Mouse (Mus musculus) heart, embryonic 15.5 days (tissue): Measurements from ENCODE around the gene Tnni3. TPM values are rescaled to one million over a fixed set of nuclear protein-coding genes. Genes with fewer than 3 reads are reported as not detected.

Experiments used
- ATAC-seq: fragments of 200-750 bp; cut with Nextera tagmentation; replicated peaks from 2 replicates; pipeline ENCODE4 v1.8.0; 2017; ENCODE audit warnings: low read depth, moderate TSS enrichment; ENCODE audit not compliant: insufficient number of reproducible peaks, insufficient read depth, low FRiP score
- H3K27ac ChIP-seq: fragments of 300-500 bp; sonication (generic); 2 replicates; pipeline ENCODE4 v1.5.1; 2015; ENCODE audit warnings: mild to moderate bottlenecking, inconsistent platforms
- H3K27me3 ChIP-seq: fragments of 300-500 bp; sonication (generic); 2 replicates; pipeline ENCODE4 v1.6.1; 2015; ENCODE audit warnings: inconsistent platforms
- H3K36me3 ChIP-seq: fragments of 300-500 bp; sonication (generic); 2 replicates; pipeline ENCODE4 v1.6.1; 2015; ENCODE audit warnings: mild to moderate bottlenecking, inconsistent platforms
- H3K4me1 ChIP-seq: fragments of 300-500 bp; sonication (generic); replicated peaks from 2 replicates; pipeline ENCODE4 v1.6.1; 2015; ENCODE audit warnings: inconsistent platforms
- H3K4me2 ChIP-seq: fragments of 300-500 bp; sonication (generic); 2 replicates; pipeline ENCODE4 v1.6.1; 2015; ENCODE audit warnings: inconsistent platforms, mild to moderate bottlenecking, moderate library complexity
- H3K4me3 ChIP-seq: fragments of 300-500 bp; sonication (generic); 2 replicates; pipeline ENCODE4 v1.5.1; 2015; ENCODE audit warnings: mild to moderate bottlenecking, inconsistent platforms
- H3K9ac ChIP-seq: fragments of 300-500 bp; sonication (generic); 2 replicates; pipeline ENCODE4 v1.6.1; 2015; ENCODE audit warnings: mild to moderate bottlenecking, inconsistent platforms
- H3K9me3 ChIP-seq: fragments of 300-500 bp; sonication (generic); replicated peaks from 2 replicates; pipeline ENCODE4 v1.6.1; 2016; ENCODE audit warnings: inconsistent platforms
- WGBS: fragments of 180-500 bp; shearing (Covaris S2); methylation state at CpG from one replicate; pipeline ENCODE4 v1.1.7; 2015; ENCODE audit warnings: mixed read lengths; 5-methylcytosine and 5-hydroxymethylcytosine counted together
- polyA plus RNA-seq: library from polyadenylated mRNA; unstranded; fragments of >200 nt; fragmentation: Nextera tagmentation; extraction: Ambion mirVana; gene quantifications from 2 replicates; pipeline ENCODE4 v1.2.1, GENCODE M21; 2015

Tnni3 gene
- polyA plus RNA-seq, 1 experiment from 2014 or later = 3,427 TPM

DNA sequence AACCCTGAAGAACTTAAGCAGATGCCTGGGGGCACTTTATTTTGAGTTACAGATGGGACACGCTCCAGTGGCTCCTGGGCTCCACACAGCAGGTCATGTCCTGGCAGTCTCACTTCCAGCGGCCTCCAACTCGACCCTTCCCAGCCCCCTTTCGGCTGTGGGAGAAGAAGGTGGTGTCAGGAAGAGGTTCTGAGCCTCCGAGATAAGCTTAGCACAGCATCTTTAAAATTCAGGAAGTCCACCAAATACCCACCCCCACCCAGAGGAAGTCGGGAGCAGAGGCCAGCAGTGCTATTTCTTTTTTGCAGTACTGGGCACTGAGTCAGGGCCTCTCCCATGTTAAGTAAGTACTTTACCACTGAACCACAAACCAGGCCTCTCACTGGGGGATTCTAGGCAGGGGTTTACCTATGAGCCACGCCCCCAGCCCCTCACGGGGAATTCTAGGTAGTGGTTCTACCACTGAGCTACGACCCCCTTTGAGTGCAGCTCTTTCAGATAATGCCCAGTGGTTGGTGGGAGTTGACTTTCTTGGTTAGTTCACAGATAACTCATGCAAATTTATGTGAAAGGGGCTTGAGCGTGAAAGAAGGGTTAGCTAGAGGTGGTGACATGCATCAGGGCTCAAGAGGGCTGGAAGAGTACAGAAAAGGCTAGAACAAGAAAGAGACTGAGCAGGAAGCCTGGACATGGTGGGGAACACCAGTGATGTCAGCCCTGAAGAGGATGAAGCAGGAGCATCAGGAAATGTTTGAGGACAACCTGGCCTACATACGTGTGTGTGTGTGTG lies 19.2 kb downstream of the Tnni3 start:
- Histone ChIP-seq H3K9me3 (no peaks in the 10 kb centered on the region), H3K9ac (no peak overlapping the region), H3K4me3 (no peak overlapping the region), H3K27ac (peak overlapping the region; percentile 29), H3K4me2 (no peak overlapping the region), H3K36me3 (no peaks in the 10 kb centered on the region), H3K27me3 (no peaks in the 10 kb centered on the region), H3K4me1 (peaks cover 34% of the 10 kb centered on the region)
- WGBS = 49% methylated on average over 11 of the region's 11 CpGs
- no peak for ATAC-seq

DNA sequence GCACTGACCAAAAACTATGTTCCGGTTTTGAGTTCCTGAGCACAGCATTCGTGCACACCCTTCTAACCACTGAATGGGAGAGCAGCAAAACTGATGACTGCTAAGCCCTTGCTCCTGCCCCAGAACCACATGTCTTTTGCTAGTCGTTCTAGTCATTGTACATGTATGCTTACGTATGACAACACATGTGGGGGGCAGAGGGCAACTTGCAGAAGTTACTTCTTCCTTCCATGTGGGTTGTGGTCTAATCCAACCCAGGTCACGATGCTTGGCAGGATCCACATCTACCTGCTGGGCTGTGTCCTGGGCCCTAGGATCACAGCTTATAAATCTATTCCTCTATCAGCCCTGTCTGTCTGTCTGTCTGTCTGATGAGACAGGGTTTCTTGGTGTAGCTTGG lies 20.2 kb downstream of the Tnni3 start:
- H3K27ac ChIP-seq = peak overlapping the region; percentile 25; the same call in 1 of the 2 replicates
- H3K4me2 ChIP-seq = no peak overlapping the region
- H3K9me3 ChIP-seq = no peaks in the 10 kb centered on the region
- peaks cover 34% of the 10 kb centered on the region for H3K4me1 ChIP-seq
- no peak for ATAC-seq
- H3K36me3 ChIP-seq = no peaks in the 10 kb centered on the region
- 73% methylated on average over 5 of the region's 5 CpGs for WGBS
- no peaks in the 10 kb centered on the region for H3K27me3 ChIP-seq
- H3K9ac ChIP-seq = no peak overlapping the region
- no peak overlapping the region for H3K4me3 ChIP-seq

DNA sequence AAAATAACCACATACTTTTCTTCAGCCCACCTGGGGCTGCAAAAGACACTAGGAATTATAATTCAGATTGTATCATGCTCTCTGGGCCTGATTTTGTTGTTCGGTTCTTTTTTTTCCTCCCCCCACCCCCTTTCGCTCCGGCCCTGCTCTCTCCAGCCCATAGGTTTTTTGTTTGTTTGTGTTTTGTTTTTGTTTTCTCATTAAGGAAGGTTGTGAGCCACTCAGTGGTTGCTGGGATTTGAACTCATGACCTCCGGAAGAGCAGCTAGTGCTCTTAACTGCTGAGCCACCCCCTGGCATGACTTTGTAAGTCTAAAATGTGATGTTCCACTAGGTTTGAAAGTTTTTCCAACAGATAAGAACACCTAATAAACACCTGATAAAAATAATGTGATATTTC lies 20.9 kb downstream of the Tnni3 start:
- Histone ChIP-seq H3K4me3 (no peak overlapping the region), H3K9me3 (no peaks in the 10 kb centered on the region), H3K4me2 (0 out of 2 replicates have a peak overlapping the region, but pooled peaks have one; percentile 80), H3K9ac (no peak overlapping the region), H3K27ac (peak overlapping the region; percentile 94), H3K4me1 (peaks cover 35% of the 10 kb centered on the region), H3K36me3 (no peaks in the 10 kb centered on the region), H3K27me3 (no peaks in the 10 kb centered on the region)
- ATAC-seq = no peak
- 83% methylated on average over 4 of the region's 4 CpGs for WGBS

DNA sequence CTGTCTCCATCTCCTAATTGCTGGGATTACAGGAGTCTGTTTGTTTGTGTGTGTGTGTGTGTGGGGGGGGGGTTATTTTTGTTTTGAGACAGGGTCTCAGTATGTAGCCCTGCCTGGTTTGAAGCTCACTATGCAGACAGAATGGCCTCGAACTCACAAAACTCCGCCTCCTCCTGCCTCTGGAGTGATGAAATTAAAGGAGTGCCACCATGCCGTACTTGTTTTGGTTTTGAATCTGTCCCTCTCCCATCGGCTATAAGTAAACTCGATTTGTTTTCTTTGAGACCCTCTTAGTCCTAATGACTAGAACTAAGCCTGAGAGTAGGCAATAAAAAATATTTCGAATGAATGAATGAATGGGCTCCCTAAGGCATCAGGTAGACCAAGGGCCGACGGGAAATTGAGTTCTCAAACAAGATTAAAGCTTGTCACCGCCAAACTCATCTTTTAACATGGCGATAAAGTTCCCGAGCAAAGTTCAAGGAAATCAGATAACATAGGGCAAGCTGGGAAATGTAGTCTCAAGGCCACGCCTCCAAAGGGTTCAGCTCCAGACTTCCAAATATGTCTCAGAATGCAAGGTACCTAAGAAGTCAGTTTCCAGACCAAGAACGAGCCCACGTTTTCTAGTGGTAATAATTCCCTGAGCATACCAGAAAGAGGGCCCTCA lies 21.5 kb downstream of the Tnni3 start:
- no peak for ATAC-seq
- Histone ChIP-seq H3K9ac (peak overlapping the region; percentile 95; the same call in 1 of the 2 replicates), H3K4me1 (peaks cover 40% of the 10 kb centered on the region), H3K9me3 (no peaks in the 10 kb centered on the region), H3K27ac (peak overlapping the region; percentile 94), H3K4me2 (peak overlapping the region; percentile 80), H3K27me3 (no peaks in the 10 kb centered on the region), H3K4me3 (peak overlapping the region; percentile 85), H3K36me3 (no peaks in the 10 kb centered on the region; the same call in 1 of the 2 replicates)
- WGBS = 11% methylated on average over 14 of the region's 14 CpGs

DNA sequence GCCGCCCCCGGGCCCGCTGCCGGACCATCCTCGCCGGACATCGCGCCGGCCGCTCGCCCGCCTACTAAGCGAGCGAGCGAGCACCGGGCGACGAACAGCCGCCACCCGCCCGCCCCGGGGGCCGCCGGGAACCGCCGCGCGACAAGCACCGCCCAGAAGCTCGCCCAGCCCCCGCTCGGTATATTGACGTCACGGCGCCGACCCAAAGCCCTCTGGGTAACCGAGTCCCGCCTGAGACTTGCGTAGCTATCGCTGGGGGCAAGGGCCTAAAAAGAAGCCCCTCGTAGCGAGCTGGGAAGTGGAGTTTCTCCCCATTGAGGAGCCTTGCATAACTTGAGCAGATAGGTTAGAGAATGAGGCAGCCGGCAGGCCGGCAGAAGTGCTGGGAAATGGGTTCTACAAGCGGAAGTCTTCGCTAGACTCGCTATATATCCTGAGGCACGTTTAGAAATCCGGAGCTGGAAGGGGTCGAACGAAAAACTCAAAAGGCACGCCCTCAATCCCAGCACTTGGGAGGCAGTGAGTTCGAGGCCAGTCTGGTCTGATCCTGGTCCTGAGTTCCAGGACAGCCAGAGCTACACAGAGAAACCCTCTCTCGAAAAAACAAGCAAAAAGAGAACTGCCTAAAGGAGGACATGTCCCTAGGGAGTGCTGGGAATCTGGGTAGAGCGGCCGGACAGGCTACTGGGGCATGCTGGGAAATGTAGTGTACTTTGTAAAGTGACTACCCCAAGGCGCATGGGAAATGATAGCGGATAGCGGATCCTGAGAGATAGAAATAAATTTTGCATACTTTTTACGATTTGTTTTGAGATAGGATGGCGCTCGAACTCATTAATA lies 22.3 kb downstream of the Tnni3 start, which contains the start of gene Ppp1r12c:
Gene Ppp1r12c, minus strand, starts transcription at position 123 of the 840 bp plus-strand sequence.
- Histone ChIP-seq H3K4me1 (peaks cover 47% of the 10 kb centered on the region), H3K27ac (peak within 1 kb of the TSS; percentile 94), H3K4me3 (peak within 1 kb of the TSS; percentile 85), H3K4me2 (peak within 1 kb of the TSS; percentile 80), H3K9me3 (no peaks in the 10 kb centered on the region), H3K27me3 (no peaks in the 10 kb centered on the region), H3K9ac (peak within 1 kb of the TSS; percentile 95), H3K36me3 (peaks cover 7% of the 10 kb centered on the region; the same call in 1 of the 2 replicates)
- ATAC-seq = peak; percentile 94
- WGBS = under 1% methylated on average over 52 of the region's 62 CpGs

DNA sequence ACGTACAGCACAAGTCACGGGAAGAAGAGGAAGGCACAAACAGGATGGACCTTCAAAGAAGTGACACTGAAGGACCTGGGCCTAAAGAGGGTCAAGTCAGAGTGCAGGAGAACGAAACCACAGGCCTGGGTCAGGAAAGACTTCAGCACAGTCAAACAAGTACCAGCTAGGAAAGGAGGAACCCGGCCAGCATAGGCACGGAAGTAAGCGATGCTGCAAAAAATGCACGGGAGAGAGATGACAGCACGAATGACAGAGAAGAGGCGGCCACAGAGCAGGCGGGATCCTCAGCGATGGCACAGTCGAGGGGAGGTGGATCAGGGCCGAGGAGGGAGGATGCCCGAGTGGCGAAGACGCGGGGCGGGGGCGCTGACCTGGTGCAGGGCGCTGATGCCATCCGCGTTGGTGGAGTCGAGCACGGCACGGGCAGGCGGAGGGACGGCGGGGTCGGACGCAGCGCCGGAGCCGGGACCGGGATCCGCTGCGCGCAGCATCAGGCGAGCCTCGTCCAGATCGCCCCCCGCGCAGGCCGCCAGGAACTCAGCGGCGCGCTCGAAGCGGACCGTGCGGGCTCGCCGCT lies 23.0 kb downstream of the Tnni3 start:
- WGBS = under 1% methylated on average over 52 of the region's 52 CpGs
- Histone ChIP-seq H3K4me1 (peaks cover 47% of the 10 kb centered on the region), H3K27ac (peak overlapping the region; percentile 94)

DNA sequence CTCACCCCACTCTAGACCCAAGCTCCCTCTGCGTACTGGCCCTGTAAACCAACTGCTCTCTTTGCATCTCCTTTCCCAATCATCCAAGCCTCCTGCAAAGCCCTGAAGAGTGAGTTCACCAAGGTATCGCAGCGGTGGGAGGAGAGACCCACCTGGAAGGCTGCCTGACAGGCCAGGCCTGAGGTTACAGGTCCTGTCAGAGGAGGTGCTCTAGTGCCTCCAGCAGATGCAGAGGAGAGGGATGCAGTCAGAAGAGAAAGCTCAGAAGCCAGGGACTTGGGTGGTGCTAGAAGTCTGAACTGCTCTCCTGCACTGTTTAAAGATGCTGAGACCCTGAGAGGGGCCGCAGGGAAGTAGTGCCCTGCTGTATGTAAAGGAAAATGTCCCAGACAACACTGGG lies 25.0 kb downstream of the Tnni3 start:
- Histone ChIP-seq H3K4me2 (peak overlapping the region; percentile 80), H3K4me1 (peaks cover 47% of the 10 kb centered on the region), H3K27ac (peak overlapping the region; percentile 57), H3K4me3 (0 out of 2 replicates have a peak overlapping the region, but pooled peaks have one; percentile 3), H3K36me3 (peaks cover 14% of the 10 kb centered on the region; the same call in 1 of the 2 replicates), H3K9ac (no peak overlapping the region), H3K27me3 (no peaks in the 10 kb centered on the region), H3K9me3 (no peaks in the 10 kb centered on the region)
- no peak for ATAC-seq
- 65% methylated on average over 4 of the region's 4 CpGs for WGBS

More for the DNA sequence above, 23.0 kb downstream of the Tnni3 start:
- ATAC-seq = peak; percentile 29
- Histone ChIP-seq H3K4me2 (peak overlapping the region; percentile 80), H3K9me3 (no peaks in the 10 kb centered on the region), H3K4me3 (peak overlapping the region; percentile 85), H3K9ac (peak overlapping the region; percentile 95), H3K27me3 (no peaks in the 10 kb centered on the region), H3K36me3 (peaks cover 14% of the 10 kb centered on the region; the same call in 1 of the 2 replicates)

DNA sequence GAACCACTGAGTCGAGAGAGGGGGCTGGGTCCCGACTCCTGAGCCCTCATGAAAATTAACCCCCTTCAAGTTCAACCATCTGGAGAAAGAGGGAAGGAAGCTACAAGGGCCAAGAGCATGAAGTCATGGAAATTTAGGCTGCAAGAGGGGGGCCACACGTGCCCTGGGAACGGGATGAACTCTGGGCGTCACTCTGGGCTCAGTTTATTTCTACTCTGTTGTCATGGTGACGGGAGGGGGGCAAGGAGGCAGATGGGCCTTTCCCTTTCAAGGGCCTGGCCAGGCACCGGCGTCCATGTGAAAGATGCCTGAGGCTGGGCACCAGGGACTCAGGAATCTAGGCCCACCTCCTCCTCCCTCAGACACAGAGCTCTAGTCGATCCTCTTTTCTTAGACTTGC lies 25.8 kb downstream of the Tnni3 start:
- Histone ChIP-seq H3K4me1 (peaks cover 47% of the 10 kb centered on the region), H3K36me3 (peaks cover 14% of the 10 kb centered on the region; the same call in 1 of the 2 replicates), H3K4me2 (peak overlapping the region; percentile 80), H3K4me3 (peak overlapping the region; percentile 13; the same call in 1 of the 2 replicates), H3K9me3 (no peaks in the 10 kb centered on the region), H3K27me3 (no peaks in the 10 kb centered on the region), H3K27ac (peak overlapping the region; percentile 57), H3K9ac (0 out of 2 replicates have a peak overlapping the region, but pooled peaks have one; percentile 12)
- 14% methylated on average over 9 of the region's 9 CpGs for WGBS
- ATAC-seq = no peak

DNA sequence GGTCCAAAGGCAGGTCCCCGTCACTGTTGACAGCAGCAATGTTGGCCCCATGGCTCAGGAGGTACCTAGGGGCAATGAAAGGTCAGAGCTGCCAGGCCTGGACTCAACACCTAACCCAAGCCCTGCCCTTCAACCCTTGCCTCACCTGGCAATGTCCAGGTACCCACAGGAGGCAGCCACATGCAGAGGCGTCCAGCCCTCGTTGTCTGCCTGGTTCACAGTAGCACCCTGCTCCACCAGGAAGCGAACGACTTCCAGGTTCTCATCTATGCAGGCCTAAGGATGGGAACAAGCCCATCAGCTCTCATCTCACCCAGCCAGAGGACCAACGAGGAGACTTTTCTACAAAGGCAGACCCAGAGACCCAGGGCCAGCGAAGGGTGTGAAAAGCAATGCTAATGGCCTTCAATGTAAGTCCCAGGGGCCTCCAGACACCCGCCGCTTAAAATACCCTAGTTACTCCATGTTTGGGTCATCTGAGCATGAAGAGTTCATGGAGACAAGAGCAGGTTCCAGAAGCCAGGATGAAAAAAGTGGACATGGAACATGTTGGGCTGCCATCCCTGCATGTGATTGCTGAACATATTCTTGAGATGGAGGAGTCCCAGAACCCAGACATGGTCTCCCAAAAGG lies 26.6 kb downstream of the Tnni3 start:
- Histone ChIP-seq H3K36me3 (peaks cover 14% of the 10 kb centered on the region; the same call in 1 of the 2 replicates), H3K4me3 (no peak overlapping the region), H3K27ac (no peak overlapping the region), H3K9ac (no peak overlapping the region), H3K4me2 (0 out of 2 replicates have a peak overlapping the region, but pooled peaks have one; percentile 80), H3K27me3 (no peaks in the 10 kb centered on the region), H3K9me3 (no peaks in the 10 kb centered on the region), H3K4me1 (peaks cover 48% of the 10 kb centered on the region)
- 84% methylated on average over 9 of the region's 9 CpGs for WGBS
- no peak for ATAC-seq

DNA sequence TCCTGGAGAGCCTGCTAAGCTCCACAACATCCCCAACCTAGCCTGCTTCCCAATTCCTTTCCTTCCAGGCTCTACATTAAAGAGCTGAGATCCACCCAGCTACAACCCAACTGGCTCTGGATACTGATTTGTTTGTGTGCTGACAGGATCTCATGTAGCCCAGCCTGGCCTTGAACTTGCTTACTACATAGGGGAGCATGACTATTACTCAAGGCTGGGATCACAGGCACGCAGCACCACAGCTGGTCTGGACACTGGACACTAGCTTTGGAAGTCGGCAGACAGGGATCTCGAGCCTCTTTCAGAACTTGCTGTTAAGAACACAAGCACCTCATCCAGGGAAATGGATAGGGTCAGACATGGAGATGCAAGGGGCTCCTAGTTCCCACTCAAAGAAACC lies 27.6 kb downstream of the Tnni3 start:
- H3K9me3 ChIP-seq = no peaks in the 10 kb centered on the region
- no peak overlapping the region for H3K27ac ChIP-seq
- H3K36me3 ChIP-seq = peaks cover 14% of the 10 kb centered on the region; the same call in 1 of the 2 replicates
- ATAC-seq = no peak
- no peaks in the 10 kb centered on the region for H3K27me3 ChIP-seq
- H3K9ac ChIP-seq = no peak overlapping the region
- 95% methylated on average over 3 of the region's 3 CpGs for WGBS
- no peak overlapping the region for H3K4me2 ChIP-seq
- H3K4me3 ChIP-seq = no peak overlapping the region
- H3K4me1 ChIP-seq = peaks cover 53% of the 10 kb centered on the region
